Mouse (Mus musculus) CH12.LX (cell line): ENCODE results near the gene Gemin2.

ENCODE experiments used
- CTCF ChIP-seq, 2 experiments: IDR thresholded peaks in 1 of 2; conservative IDR thresholded peaks in 1 of 2; 2 replicates each; pipeline ENCODE4 v1.5.1; 2011 to 2012; ENCODE audit warnings: low read depth in 2 of 2, low read length in 2 of 2, improper control_type of control experiment in 1 of 2, inconsistent platforms in 1 of 2, mild to moderate bottlenecking in 1 of 2, moderate library complexity in 1 of 2
- ELF1 ChIP-seq: IDR thresholded peaks from 2 replicates; pipeline ENCODE4 v1.6.1; 2014; ENCODE audit warnings: low read depth, mild to moderate bottlenecking, inconsistent platforms, low read length, improper control_type of control experiment
- EP300 ChIP-seq: IDR thresholded peaks from 2 replicates; pipeline ENCODE4 v1.6.1; 2011; ENCODE audit warnings: low read length, improper control_type of control experiment
- HCFC1 ChIP-seq: IDR thresholded peaks from 2 replicates; pipeline ENCODE4 v1.6.1; 2012; ENCODE audit warnings: low read depth, mild to moderate bottlenecking, inconsistent platforms, low read length, improper control_type of control experiment
- NELFE ChIP-seq: IDR thresholded peaks from 2 replicates; pipeline ENCODE4 v1.6.1; 2011; ENCODE audit warnings: low read depth, low read length, improper control_type of control experiment
- POLR2A ChIP-seq: IDR thresholded peaks from 2 replicates; pipeline ENCODE4 v1.6.1; 2011; ENCODE audit warnings: low read depth, mild to moderate bottlenecking, improper control_type of control experiment, low read length

- TF ChIP-seq CTCF (conservative IDR thresholded peaks at IDR 0.05 in 1 of 2, IDR thresholded peaks at IDR 0.05 in 1 of 2; ENCODE audit: low read depth in 2 of 2, low read length in 2 of 2) (no peak), EP300 (no peak), ELF1 (no peak), POLR2A (no peak), HCFC1 (no peak), NELFE (no peak)
Observed at GRCm38 (mm10) chr12:59011275-59011843, 1.8 kb upstream of the Gemin2 start.
